Mouse (Mus musculus): ENCODE data around the gene Upf3b.

Gene Upf3b

DNA sequence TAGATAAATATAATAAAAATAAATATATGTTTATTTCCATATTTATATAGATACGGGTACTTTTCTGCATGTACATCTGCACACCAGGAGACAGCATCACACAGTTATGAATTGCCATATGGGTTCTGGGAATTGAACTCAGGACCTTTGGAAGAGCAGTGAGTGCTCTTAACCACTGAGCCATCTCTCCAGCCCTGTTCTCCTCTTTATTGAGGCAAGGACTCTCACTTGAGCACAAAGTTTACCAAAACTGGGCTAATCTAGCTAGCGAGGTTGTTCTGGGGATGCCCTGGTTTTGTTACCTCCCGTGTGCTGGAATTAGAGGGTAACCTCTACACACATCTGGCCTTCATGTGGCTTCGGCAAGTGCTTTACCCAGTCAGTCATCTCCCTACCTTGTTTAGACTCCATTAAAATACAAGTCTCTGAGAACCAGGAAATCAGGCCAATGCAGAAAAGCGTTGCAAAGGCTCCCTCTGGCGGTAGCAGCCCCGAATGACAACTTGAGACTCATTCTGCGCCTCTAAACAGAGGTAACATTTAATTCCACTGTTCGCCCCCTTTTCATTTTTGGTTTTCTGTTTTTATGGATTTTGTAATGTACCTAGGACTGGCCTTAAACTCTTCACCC lies 35.7 kb downstream of the Upf3b start:
- DNase-seq, result peak; percentile 59

DNA sequence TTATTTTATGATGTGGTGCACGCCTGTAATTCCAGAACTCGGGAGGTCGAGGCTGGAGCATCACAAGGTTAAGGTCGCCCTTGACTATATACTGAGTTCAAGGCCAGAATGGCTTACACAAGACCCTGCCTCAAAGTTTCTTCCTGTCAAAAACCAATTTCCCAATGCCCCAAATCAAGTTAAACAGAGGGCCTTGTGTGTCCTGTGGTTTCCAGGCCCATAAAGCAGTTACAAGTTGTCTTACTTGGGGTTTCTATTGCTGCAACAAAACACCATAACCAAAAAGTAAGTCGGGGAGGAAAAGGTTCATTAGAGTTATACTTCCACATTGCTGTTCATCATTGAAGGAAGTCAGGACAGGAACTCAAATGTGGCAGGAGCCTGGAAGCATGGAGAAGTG lies 41.4 kb downstream of the Upf3b start:
- no peak for DNase-seq

DNA sequence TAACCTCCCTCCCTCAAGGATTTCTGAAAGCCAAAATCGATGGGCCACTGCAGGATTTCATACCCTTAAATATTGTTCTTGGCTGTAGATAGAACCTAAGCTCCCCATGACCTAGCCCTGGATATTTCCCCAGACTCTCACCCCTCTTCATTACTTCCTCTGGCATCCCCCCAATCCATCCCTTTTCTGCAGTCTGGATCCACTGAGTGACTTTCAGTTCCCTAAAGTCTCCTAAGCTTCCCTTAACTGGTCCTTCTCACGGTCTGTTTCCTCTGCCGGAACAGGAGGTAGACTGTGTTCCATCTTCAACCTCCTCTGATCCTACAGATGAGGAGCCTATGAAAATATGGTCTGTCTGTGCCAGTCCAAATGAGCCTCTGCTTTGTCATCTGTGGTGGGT lies 42.8 kb downstream of the Upf3b start:
- DNase-seq, result no peak

DNA sequence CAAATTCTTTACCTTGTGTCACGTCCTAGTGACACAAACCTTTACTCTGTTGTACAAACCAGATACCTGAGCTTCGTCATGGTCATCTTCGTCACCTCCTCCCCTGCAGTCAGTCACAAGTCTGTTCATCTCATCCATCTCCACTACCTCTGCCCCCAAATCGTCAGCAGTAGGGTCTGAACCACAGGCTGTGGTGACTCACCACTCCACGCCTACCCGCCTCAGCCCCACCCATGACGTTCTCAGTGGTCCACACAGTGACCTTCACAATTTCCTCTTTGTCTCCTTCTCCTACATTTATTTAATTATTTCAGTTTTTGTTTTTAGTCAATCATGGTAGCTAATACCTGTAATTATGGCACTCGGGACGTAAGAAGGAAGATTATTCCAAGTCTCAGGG lies 46.2 kb downstream of the Upf3b start:
- no peak for DNase-seq

DNA sequence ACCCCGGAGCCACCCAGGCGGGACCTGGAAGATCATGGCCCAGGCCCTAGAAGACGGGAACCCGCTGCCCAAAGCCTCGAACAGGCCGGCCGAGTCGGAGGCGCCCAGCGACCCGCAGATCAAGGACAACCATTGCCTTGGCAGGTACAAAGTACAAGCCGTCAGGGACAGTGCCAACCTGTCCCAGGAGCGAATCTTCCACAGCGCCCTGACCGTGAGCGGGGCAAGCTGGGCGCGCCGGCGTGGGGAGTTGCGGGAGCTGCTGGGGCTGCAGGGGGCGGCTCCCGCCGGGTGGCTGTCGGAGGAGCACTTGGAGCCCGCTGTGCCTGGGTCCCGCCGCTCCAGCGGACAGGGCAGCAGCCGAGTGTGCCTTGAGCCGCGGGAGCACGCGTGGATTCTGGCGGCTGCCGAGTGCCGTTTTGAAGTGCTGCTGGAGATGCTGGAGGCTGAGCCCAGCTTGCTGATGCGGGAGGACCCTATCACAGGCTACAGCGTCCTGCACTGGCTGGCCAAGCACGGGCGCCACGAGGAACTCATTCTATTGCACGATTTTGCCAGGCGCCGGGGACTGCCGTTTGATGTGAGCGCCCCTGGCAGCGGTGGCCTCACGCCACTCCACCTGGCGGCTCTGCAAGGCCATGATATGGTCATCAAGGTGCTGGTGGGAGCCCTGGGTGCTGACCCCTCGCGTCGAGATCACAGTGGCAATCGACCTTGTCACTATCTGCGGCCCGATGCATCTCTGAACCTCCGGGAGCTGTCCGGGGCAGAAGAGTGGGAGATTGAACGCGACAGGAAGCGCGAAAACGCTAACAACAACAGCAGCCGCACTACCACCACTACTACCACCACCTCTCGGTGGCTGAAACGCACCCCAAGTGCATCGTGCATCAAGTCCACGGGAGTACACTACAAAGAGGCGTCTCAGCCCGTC lies 61.0 kb downstream of the Upf3b start:
- DNase-seq, result peak; percentile 18

DNA sequence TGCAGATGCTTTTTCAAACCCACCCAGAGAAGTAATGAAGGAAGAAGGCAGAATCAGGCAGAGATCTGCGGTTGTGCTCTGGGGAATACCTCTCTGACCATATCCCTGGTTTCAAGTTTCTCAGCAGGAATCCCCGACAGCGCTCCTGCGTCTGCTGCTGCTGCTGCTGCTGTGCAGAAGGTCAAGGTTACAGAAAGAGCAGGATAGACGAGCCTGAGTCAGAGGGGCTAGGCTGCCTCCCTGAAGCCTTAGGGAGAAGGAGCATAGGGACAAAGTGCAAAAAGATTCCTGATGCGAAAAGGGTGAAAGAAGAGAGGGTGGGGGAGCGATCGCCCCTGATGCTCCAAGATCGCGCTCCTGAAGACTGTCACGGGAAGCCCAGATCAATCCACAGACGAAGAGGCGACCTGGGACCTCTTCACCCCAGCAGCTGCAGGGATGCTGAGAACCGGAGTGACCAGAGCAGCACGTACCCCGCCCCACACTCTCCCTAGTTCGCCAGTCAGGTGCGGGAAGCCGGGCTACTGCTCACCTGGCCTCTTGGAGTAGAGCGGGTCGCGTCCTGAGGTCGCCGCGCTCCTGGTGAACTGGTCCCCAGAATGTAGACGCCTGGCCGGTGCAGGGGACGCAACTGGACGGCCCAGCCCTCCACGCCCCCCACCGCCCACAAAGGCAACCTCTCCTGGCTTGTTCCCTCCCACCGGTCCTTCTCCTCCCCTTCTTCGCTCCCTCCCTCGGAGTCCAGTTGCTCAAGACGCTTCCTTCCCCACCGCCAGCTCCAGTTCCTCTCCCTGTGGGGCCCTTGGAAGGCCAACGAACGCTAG lies 61.8 kb downstream of the Upf3b start, which contains the start of gene Sowahd:
Sowahd (plus strand) TSS at position 780 of the 824 bp plus-strand sequence.
- DNase-seq, result peak; percentile 13

DNA sequence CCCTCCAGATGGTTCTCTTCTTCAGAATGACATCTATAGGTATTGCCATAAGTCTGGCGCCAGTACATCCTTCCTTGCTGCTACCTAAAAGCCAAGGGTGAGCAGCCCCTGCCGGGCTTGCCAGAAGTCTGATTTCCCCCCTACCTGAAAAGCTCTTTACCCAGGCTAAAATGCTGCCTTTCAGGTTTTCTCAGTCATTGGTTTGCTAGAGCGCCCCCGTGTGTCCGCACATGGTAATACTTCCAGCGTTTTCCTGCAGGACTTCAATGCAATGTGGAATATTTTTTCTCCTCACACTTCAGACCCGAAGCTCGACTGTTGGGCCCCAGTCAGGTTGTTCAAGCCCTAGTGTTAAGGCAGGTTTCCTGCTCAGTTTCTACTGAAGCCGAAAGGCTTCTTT lies 67.4 kb downstream of the Upf3b start:
- DNase-seq, result peak; percentile 55

Data from embryo, embryonic 11 days (tissue).